Mouse (Mus musculus): ENCODE measurements at regions not wholly inside any gene's neighbourhood (a gene's known extent, or its start where the extent isn't known, plus 50 kb on each side); places are given as distances from the start of the nearest gene placed in this dataset.

GRCm38 (mm10) chr3:149505692-149506091, 515.3 kb upstream of the Adgrl2 start:
- TF ChIP-seq POLR2A (IDR thresholded peaks at IDR 0.05; ENCODE audit: insufficient read depth, low read length) = no peak
- TF ChIP-seq CTCF (IDR thresholded peaks at IDR 0.05; ENCODE audit: low read depth, low read length) = no peak
